In genomic region chr10:71086571-71087358, GRCm38 (mm10) we compare ENCODE assay signal across 28 mouse cellular contexts.
DNase-seq lines count a peak whose midpoint lies in the region; ATAC-seq lines count a peak whose summit lies in the region.
"Had no signal": no experiment of that assay in that cellular context is flagged by ENCODE, and none has a peak within 500 bp of the region (broad histone marks: within the 10 kb centered on the region; RNA-seq: fewer than 3 reads in every experiment).

No protein-coding gene starts in this region.

- H3K4me2 ChIP-seq in limb, embryonic 13.5 days (replicated peaks): no peak overlapping the region
- H3K4me2 ChIP-seq in limb, embryonic 15.5 days: no peak overlapping the region
- no peak overlapping the region for H3K4me2 ChIP-seq in intestine, embryonic 16.5 days (ENCODE audit: low read depth, low read length)
- H3K4me2 ChIP-seq: forebrain, embryonic 12.5 days; liver, embryonic 12.5 days; stomach, embryonic 15.5 days had no signal

- DNase-seq in gastrocnemius, adult 18-20 months (ENCODE audit: low spot score): peak; percentile 16
- no peak for DNase-seq in gastrocnemius, postnatal 25 days
- DNase-seq in limb, embryonic 10.5 days (ENCODE audit: low spot score): no peak
- DNase-seq in NIH3T3 (ENCODE audit: low read depth): peak; percentile 65
- no peak for DNase-seq in layer of hippocampus, postnatal 25 days (ENCODE audit: extremely low spot score in 1 of 2, low spot score in 1 of 2)
- DNase-seq: adrenal gland, postnatal 10 days; cerebellum, adult 9-10 months; cerebellum, postnatal 36 days; embryo, embryonic 11 days; gastrocnemius, postnatal 36 days; heart, postnatal 14 days; kidney, postnatal 4 days; layer of hippocampus, postnatal 36 days; left cerebral cortex, postnatal 4 days; lung, adult 18-20 months; midbrain, embryonic 14.5 days; right cerebral cortex, postnatal 25 days had no signal

- H3K27me3 ChIP-seq in limb, embryonic 13.5 days: no peaks in the 10 kb centered on the region
- no peaks in the 10 kb centered on the region for H3K27me3 ChIP-seq in limb, embryonic 10.5 days (ENCODE audit: low read depth, poor library complexity, severe bottlenecking)
- H3K27me3 ChIP-seq in limb, embryonic 15.5 days: no peaks in the 10 kb centered on the region
- H3K27me3 ChIP-seq in intestine, embryonic 16.5 days (replicated peaks; ENCODE audit: control insufficient read depth, insufficient read depth, low read length): no peaks in the 10 kb centered on the region
- H3K27me3 ChIP-seq: forebrain, embryonic 12.5 days; liver, embryonic 12.5 days; stomach, embryonic 15.5 days had no signal

- no peak overlapping the region for H3K9ac ChIP-seq in limb, embryonic 13.5 days
- H3K9ac ChIP-seq in limb, embryonic 15.5 days: no peak overlapping the region
- H3K9ac ChIP-seq in intestine, embryonic 16.5 days (ENCODE audit: low read depth, low read length): no peak overlapping the region
- H3K9ac ChIP-seq: forebrain, embryonic 12.5 days; liver, embryonic 12.5 days; stomach, embryonic 15.5 days had no signal

- no peak overlapping the region for H3K27ac ChIP-seq in limb, embryonic 13.5 days
- H3K27ac ChIP-seq in limb, embryonic 10.5 days: no peak overlapping the region
- H3K27ac ChIP-seq in limb, embryonic 15.5 days: peak overlapping the region; percentile 55
- no peak overlapping the region for H3K27ac ChIP-seq in intestine, embryonic 16.5 days (ENCODE audit: low read length)
- H3K27ac ChIP-seq: forebrain, embryonic 12.5 days; hindbrain, postnatal 0 days; liver, embryonic 12.5 days; macrophage; stomach, embryonic 15.5 days had no signal

- 46% methylated on average over 4 of the region's 4 CpGs for WGBS in limb, embryonic 13.5 days
- 77% methylated on average over 4 of the region's 4 CpGs for WGBS in limb, embryonic 10.5 days
- WGBS in limb, embryonic 15.5 days: 39% methylated on average over 4 of the region's 4 CpGs
- WGBS in intestine, embryonic 16.5 days: 66% methylated on average over 4 of the region's 4 CpGs

- H3K4me3 ChIP-seq in limb, embryonic 13.5 days: no peak overlapping the region
- H3K4me3 ChIP-seq in limb, embryonic 10.5 days: no peak overlapping the region
- H3K4me3 ChIP-seq in limb, embryonic 15.5 days: no peak overlapping the region
- no peak overlapping the region for H3K4me3 ChIP-seq in intestine, embryonic 16.5 days (ENCODE audit: low read length)
- H3K4me3 ChIP-seq: erythroblast, embryonic 14.5 days; forebrain, embryonic 12.5 days; liver, embryonic 12.5 days; stomach, embryonic 15.5 days had no signal

- ATAC-seq in limb, embryonic 13.5 days (ENCODE audit: low FRiP score, low read depth): peak; percentile 64; the same call in 1 of the 2 replicates
- peak; percentile 58; the same call in 1 of the 2 replicates for ATAC-seq in limb, embryonic 15.5 days (ENCODE audit: insufficient number of reproducible peaks, low FRiP score, low TSS enrichment, low read depth)
- no peak for ATAC-seq in intestine, embryonic 16.5 days
- ATAC-seq: hindbrain, postnatal 0 days; intestine, postnatal 0 days; liver, embryonic 12.5 days; lung, postnatal 0 days had no signal

- H3K4me1 ChIP-seq in limb, embryonic 13.5 days: peaks cover 50% of the 10 kb centered on the region
- peaks cover 9% of the 10 kb centered on the region; the same call in 1 of the 2 replicates for H3K4me1 ChIP-seq in limb, embryonic 10.5 days
- H3K4me1 ChIP-seq in limb, embryonic 15.5 days: peaks cover 31% of the 10 kb centered on the region
- H3K4me1 ChIP-seq in intestine, embryonic 16.5 days (ENCODE audit: control insufficient read depth, insufficient read depth, low read length): no peaks in the 10 kb centered on the region
- H3K4me1 ChIP-seq: forebrain, embryonic 12.5 days; liver, embryonic 12.5 days; stomach, embryonic 15.5 days had no signal

- no peaks in the 10 kb centered on the region for H3K9me3 ChIP-seq in limb, embryonic 13.5 days
- H3K9me3 ChIP-seq in limb, embryonic 10.5 days (replicated peaks): no peaks in the 10 kb centered on the region
- no peaks in the 10 kb centered on the region for H3K9me3 ChIP-seq in limb, embryonic 15.5 days
- H3K9me3 ChIP-seq in intestine, embryonic 16.5 days (ENCODE audit: control insufficient read depth, low read length): no peaks in the 10 kb centered on the region
- H3K9me3 ChIP-seq: forebrain, embryonic 12.5 days; liver, embryonic 12.5 days; stomach, embryonic 15.5 days had no signal

- no peaks in the 10 kb centered on the region for H3K36me3 ChIP-seq in limb, embryonic 13.5 days
- no peaks in the 10 kb centered on the region for H3K36me3 ChIP-seq in limb, embryonic 10.5 days
- no peaks in the 10 kb centered on the region for H3K36me3 ChIP-seq in limb, embryonic 15.5 days
- no peaks in the 10 kb centered on the region for H3K36me3 ChIP-seq in intestine, embryonic 16.5 days (ENCODE audit: control insufficient read depth, insufficient read depth, low read length)
- H3K36me3 ChIP-seq: forebrain, embryonic 12.5 days; liver, embryonic 12.5 days; stomach, embryonic 15.5 days had no signal

Comparison
In these comparisons a context has a peak if more than half of its experiments do, and no peak if none do; other contexts are left out.
1. DNase-seq: peak in gastrocnemius, adult 18-20 months (single experiment) and NIH3T3 (single experiment); none in gastrocnemius, postnatal 25 days (single experiment), limb, embryonic 10.5 days (single experiment) and layer of hippocampus, postnatal 25 days (0 of 2).